Mouse (Mus musculus) CH12.LX (cell line): ENCODE measurements around the gene Cacna1a.

Source experiments
- BHLHE40 ChIP-seq: IDR thresholded peaks from 2 replicates; pipeline ENCODE4 v1.6.1; 2011; ENCODE audit warnings: mild to moderate bottlenecking, low read depth, low read length, improper control_type of control experiment
- CTCF ChIP-seq, 2 experiments: IDR thresholded peaks in 1 of 2; conservative IDR thresholded peaks in 1 of 2; 2 replicates each; pipeline ENCODE4 v1.5.1; 2011 to 2012; ENCODE audit warnings: low read depth in 2 of 2, low read length in 2 of 2, improper control_type of control experiment in 1 of 2, inconsistent platforms in 1 of 2, mild to moderate bottlenecking in 1 of 2, moderate library complexity in 1 of 2
- EP300 ChIP-seq: IDR thresholded peaks from 2 replicates; pipeline ENCODE4 v1.6.1; 2011; ENCODE audit warnings: low read length, improper control_type of control experiment
- MAFK ChIP-seq: IDR thresholded peaks from 2 replicates; pipeline ENCODE4 v1.6.1; 2011; ENCODE audit warnings: low read length, improper control_type of control experiment; ENCODE audit not compliant: insufficient replicate concordance
- MAX ChIP-seq: IDR thresholded peaks from 2 replicates; pipeline ENCODE4 v1.6.1; 2011; ENCODE audit warnings: low read length, improper control_type of control experiment
- POLR2A ChIP-seq: IDR thresholded peaks from 2 replicates; pipeline ENCODE4 v1.6.1; 2011; ENCODE audit warnings: low read depth, mild to moderate bottlenecking, improper control_type of control experiment, low read length
- RCOR1 ChIP-seq: conservative IDR thresholded peaks from 2 replicates; pipeline ENCODE4 v1.6.1; 2012; ENCODE audit warnings: low read depth, mild to moderate bottlenecking, inconsistent platforms, low read length, improper control_type of control experiment
- TCF12 ChIP-seq: IDR thresholded peaks from 2 replicates; pipeline ENCODE4 v1.6.1; 2014; ENCODE audit warnings: low read depth, mild to moderate bottlenecking, inconsistent platforms, low read length, improper control_type of control experiment

DNA sequence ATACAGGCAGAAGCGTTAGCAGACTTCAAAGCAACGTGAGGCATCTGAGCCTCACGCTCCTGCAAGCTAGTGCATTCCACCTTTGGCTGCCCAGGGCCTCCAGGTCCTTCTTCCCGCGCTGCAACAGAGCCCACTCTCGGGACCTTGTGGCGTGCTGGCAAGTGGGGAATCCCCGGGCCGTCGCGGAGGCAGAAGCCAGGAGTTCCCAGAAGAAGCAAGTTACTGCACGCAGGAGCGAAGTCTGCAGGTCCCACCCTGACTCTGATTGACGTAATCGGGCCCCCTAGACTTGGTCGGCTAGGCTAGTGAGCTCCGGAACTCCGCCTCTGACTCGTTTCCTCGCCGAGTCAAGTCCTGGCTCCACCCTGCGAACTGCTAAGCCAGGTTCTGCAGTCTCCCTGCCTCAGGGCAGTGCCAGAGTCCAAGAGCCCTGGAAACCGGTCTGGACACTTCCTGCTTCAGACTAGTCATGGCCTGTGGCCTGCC lies 268.4 kb downstream of the Cacna1a start:
- TF ChIP-seq CTCF (conservative IDR thresholded peaks at IDR 0.05 in 1 of 2, IDR thresholded peaks at IDR 0.05 in 1 of 2; ENCODE audit: low read depth in 2 of 2, low read length in 2 of 2) (no peak), MAX (no peak), MAFK (no peak), BHLHE40 (peak; percentile 74), POLR2A (peak; percentile 41; the same call in 1 of the 2 replicates), EP300 (no peak), RCOR1 (no peak; the same call in 1 of the 2 replicates), TCF12 (peak; percentile 51; the same call in 1 of the 2 replicates)
